Mouse (Mus musculus) liver, embryonic 14.5 days (tissue): ENCODE measurements at regions not wholly inside any gene's neighbourhood (a gene's known extent, or its start where the extent isn't known, plus 50 kb on each side); places are given as distances from the start of the nearest gene placed in this dataset.

ENCODE experiments used
- CTCF ChIP-seq: IDR thresholded peaks from 2 replicates; pipeline ENCODE4 v1.5.1; 2016; ENCODE audit warnings: antibody characterized with exemption, low read depth, control low read depth
- EP300 ChIP-seq: IDR thresholded peaks from 2 replicates; pipeline ENCODE4 v1.6.1; 2016; ENCODE audit warnings: antibody characterized with exemption, low read depth

- TF ChIP-seq CTCF, result no peak
- no peak for TF ChIP-seq EP300
Observed at GRCm38 (mm10) chr12:79906738-79907365, 206.0 kb downstream of the Zfp36l1 start.
